Mouse (Mus musculus) left cerebral cortex, postnatal 10 days (tissue): ENCODE results near the gene Lmna. TPM values are rescaled to one million over a fixed set of nuclear protein-coding genes. Genes with fewer than 3 reads are reported as not detected.

Experiments
- DNase-seq, 2 experiments: peaks; one replicate each; pipeline ENCODE4 v3.0.0; 2021 to 2022; ENCODE audit warnings: low spot score in 2 of 2, mixed read lengths in 1 of 2; ENCODE audit errors: extremely low spot score in 1 of 2
- intact Hi-C: fragments of 180-260 bp; cut with DNase I; formaldehyde crosslinking; loops from one replicate; pipeline ENCODE4 v1.15.1; 2025
- total RNA-seq, 2 experiments: library from RNA; stranded (reverse); gene quantifications; 2 replicates each; pipeline ENCODE4 v1.2.3; 2021

The Lmna gene
- total RNA-seq, 2 experiments from 2014 or later: 47.2 to 48.6 TPM

- intact Hi-C loops: no loop called here
- DNase-seq: no peak
Observed at GRCm38 (mm10) chr3:88541622-88542401, 32.1 kb upstream of the Lmna start.

GRCm38 (mm10) chr3:88540085-88540484 is 30.3 kb upstream of the Lmna start:
- DNase-seq: no peak
- intact Hi-C loops: no loop called here

- DNase-seq: no peak
- intact Hi-C loops: no loop called here
Observed at GRCm38 (mm10) chr3:88539397-88539796, 29.6 kb upstream of the Lmna start.

- no peak for DNase-seq
- intact Hi-C loops: no loop called here
Observed at GRCm38 (mm10) chr3:88538271-88539145, 28.8 kb upstream of the Lmna start.

GRCm38 (mm10) chr3:88537146-88537545 is 27.4 kb upstream of the Lmna start:
- DNase-seq: no peak
- intact Hi-C loops: no loop called here

- DNase-seq: peak in 1 of 2 experiments; percentile 88
- intact Hi-C loops: no loop called here
Observed at GRCm38 (mm10) chr3:88536103-88536930, 26.6 kb upstream of the Lmna start.

GRCm38 (mm10) chr3:88535527-88535926 is 25.8 kb upstream of the Lmna start:
- intact Hi-C loops: no loop called here
- DNase-seq: no peak

GRCm38 (mm10) chr3:88535005-88535404 is 25.2 kb upstream of the Lmna start:
- no peak for DNase-seq
- intact Hi-C loops: no loop called here

GRCm38 (mm10) chr3:88533706-88534105 is 23.9 kb upstream of the Lmna start:
- intact Hi-C loops: no loop called here
- no peak for DNase-seq

GRCm38 (mm10) chr3:88532689-88533511 is 23.1 kb upstream of the Lmna start:
- DNase-seq: peak in 1 of 2 experiments; percentile 58
- intact Hi-C loops: no loop called here

- intact Hi-C loops: no loop called here
- DNase-seq: no peak
Observed at GRCm38 (mm10) chr3:88532299-88532674, 22.5 kb upstream of the Lmna start, which contains the start of gene Mex3a. TSS of gene Mex3a (plus strand) at chr3:88532395.

- intact Hi-C loops: no loop called here
- peak; percentile 83 to 92 for DNase-seq
Observed at GRCm38 (mm10) chr3:88531348-88532298, 21.9 kb upstream of the Lmna start.

GRCm38 (mm10) chr3:88530082-88530864 is 20.5 kb upstream of the Lmna start:
- no peak for DNase-seq
- intact Hi-C loops: no loop called here

GRCm38 (mm10) chr3:88529204-88530000 is 19.6 kb upstream of the Lmna start:
- intact Hi-C loops: no loop called here
- no peak for DNase-seq

- no peak for DNase-seq
- intact Hi-C loops: no loop called here
Observed at GRCm38 (mm10) chr3:88528646-88529045, 18.9 kb upstream of the Lmna start.

GRCm38 (mm10) chr3:88527565-88527964 is 17.8 kb upstream of the Lmna start:
- intact Hi-C loops: loop anchor here (2.0 kb wide), 1 partner anchor 121 kb away; no protein-coding TSS in a partner anchor
- no peak for DNase-seq
